Mouse (Mus musculus): ENCODE data around the gene Lsm4.

GRCm38 (mm10) chr8:70646775-70647174 lies 26.3 kb upstream of the Lsm4 start:
- TF ChIP-seq CTCF (IDR thresholded peaks at IDR 0.05; ENCODE audit: borderline replicate concordance, control insufficient read depth, extremely low read depth, insufficient read depth, low read length, poor library complexity), result no peak
- no peak for TF ChIP-seq POLR2A (IDR thresholded peaks at IDR 0.05; ENCODE audit: control insufficient read depth, extremely low read depth, insufficient read depth, low read length, poor library complexity)
